Mouse (Mus musculus): ENCODE results near the gene Alg2.

DNA sequence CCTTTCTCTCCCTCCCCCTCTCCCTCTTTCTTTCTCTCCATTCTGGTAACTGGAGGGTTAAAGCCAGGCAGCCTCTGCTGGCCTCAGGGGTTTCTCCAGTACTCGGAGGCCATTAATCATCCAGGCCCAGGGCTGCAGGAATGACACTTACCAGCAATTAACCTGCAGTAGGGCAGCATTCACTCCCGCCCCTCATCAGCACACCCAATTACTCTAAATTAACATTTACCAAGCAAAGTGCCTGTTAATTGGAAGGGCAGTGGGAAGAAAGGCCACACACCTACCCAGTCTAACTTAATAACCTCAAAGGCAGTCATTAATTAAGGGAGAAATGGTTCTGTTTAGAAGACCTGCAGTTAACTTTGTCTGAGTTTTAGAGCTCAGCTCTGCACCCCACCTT, 49.8 kb downstream of the Alg2 start:
- TF ChIP-seq POLR2A (IDR thresholded peaks at IDR 0.05; ENCODE audit: insufficient read length, low read depth) (no peak), USF1 (IDR thresholded peaks at IDR 0.05; ENCODE audit: low read depth) (no peak), MYOG (IDR thresholded peaks at IDR 0.05; ENCODE audit: control insufficient read depth in 1 of 3, insufficient read depth in 1 of 3, insufficient read length in 2 of 3, low read depth in 2 of 3) (no peak), E2F4 (IDR thresholded peaks at IDR 0.05; ENCODE audit: insufficient read depth) (no peak)

Data from myocyte (in vitro differentiated cells).